Mouse (Mus musculus): ENCODE measurements around the gene Acsm2. TPM values are rescaled to one million over a fixed set of nuclear protein-coding genes. Genes with fewer than 3 reads are reported as not detected.
A peak's percentile ranks its signal among the peaks of the same experiment; 100 is the strongest.

The Acsm2 gene
- not detected in 2 replicates for polyA plus RNA-seq (2012; rRNA removed)

DNA sequence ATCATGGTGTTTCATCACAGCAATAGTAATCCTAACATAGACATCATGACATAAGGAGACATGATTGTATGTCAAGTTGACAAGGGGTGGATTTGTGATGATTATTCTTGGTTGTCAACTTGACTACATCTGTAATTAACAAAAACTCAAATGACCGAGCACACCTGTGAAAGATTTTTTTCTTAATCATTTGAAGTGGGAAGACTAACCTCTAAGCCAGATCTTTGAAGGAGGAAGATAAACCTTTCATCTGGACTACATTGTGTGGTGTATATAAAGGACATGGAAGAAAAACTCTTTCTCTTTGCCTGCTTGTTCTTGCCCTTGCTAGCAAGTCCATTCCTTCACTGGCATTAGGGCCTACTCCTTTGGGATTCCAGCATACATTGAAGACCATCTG lies at the start of gene Acsm2:
Gene Acsm2, plus strand, starts transcription at position 301 of the 400 bp plus-strand sequence.
- WGBS: 85% methylated on average over 1 of the region's 1 CpGs
- Histone ChIP-seq H3K27me3 (ENCODE audit: control insufficient read depth, insufficient read depth, low read length) (no peaks in the 10 kb centered on the region), H3K4me3 (replicated peaks; ENCODE audit: insufficient read depth, low read depth, low read length) (no peak within 1 kb of the TSS), H3K4me1 (ENCODE audit: control insufficient read depth, insufficient read depth, low read length) (no peaks in the 10 kb centered on the region), H3K27ac (ENCODE audit: insufficient read depth, low read length) (no peak within 1 kb of the TSS)
- TF ChIP-seq CTCF (IDR thresholded peaks at IDR 0.05; ENCODE audit: borderline replicate concordance, insufficient read depth, low read depth, low read length) (no peak), POLR2A (IDR thresholded peaks at IDR 0.05; ENCODE audit: borderline replicate concordance, insufficient read depth, low read length) (no peak)
- DNase-seq: no peak

DNA sequence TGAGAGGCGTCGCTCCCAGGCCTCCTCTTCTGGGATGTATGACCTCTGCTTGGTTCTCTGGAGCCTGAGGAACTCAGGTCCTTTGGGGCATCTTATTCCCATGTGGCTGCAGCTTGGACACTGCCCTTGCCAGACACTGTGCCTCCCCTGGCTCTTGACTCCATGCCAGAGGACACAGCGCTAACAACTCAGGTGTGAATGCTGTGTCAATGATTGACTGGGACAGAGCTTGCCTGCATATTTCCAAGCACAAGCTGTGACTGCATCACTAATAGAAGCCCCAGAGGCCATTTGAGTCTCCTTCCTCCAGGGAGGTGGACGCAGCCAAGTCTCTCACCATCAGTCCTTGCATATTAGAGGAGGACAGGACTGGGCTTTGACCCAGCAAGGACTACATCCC lies 43.0 kb upstream of the Acsm2 start:
- WGBS: 65% methylated on average over 4 of the region's 4 CpGs
- Histone ChIP-seq H3K27ac (ENCODE audit: insufficient read depth, low read length) (no peak overlapping the region), H3K4me3 (replicated peaks; ENCODE audit: insufficient read depth, low read depth, low read length) (no peak overlapping the region), H3K27me3 (ENCODE audit: control insufficient read depth, insufficient read depth, low read length) (no peaks in the 10 kb centered on the region), H3K4me1 (ENCODE audit: control insufficient read depth, insufficient read depth, low read length) (no peaks in the 10 kb centered on the region)
- DNase-seq: no peak
- no peak for TF ChIP-seq CTCF (IDR thresholded peaks at IDR 0.05; ENCODE audit: borderline replicate concordance, insufficient read depth, low read depth, low read length)
- TF ChIP-seq POLR2A (IDR thresholded peaks at IDR 0.05; ENCODE audit: borderline replicate concordance, insufficient read depth, low read length): no peak

DNA sequence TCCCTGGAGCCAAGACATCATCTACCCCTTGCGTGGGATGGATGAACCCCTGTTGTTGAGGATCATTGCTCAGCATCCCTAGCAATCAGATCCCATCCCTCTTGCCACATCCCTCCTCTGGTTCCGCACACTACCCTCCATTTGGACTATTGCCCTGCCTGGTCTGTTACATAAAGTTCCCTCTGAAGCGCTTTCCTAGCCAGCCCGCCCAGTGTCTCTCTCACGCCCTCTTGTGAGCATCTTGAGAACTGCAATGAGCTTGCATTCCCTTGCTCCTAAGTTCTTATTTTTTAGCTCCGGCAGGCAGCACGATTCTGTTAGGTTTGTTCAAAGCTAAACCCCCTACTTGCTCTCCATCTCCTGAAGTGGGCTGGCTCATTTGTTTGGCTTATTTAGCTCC lies 41.1 kb upstream of the Acsm2 start:
- H3K27ac ChIP-seq (ENCODE audit: insufficient read depth, low read length): no peak overlapping the region
- no peaks in the 10 kb centered on the region for H3K27me3 ChIP-seq (ENCODE audit: control insufficient read depth, insufficient read depth, low read length)
- 13% methylated on average over 7 of the region's 7 CpGs for WGBS
- H3K4me1 ChIP-seq (ENCODE audit: control insufficient read depth, insufficient read depth, low read length): no peaks in the 10 kb centered on the region
- H3K4me3 ChIP-seq (replicated peaks; ENCODE audit: insufficient read depth, low read depth, low read length): no peak overlapping the region
- TF ChIP-seq CTCF (IDR thresholded peaks at IDR 0.05; ENCODE audit: borderline replicate concordance, insufficient read depth, low read depth, low read length) (peak; percentile 73), POLR2A (IDR thresholded peaks at IDR 0.05; ENCODE audit: borderline replicate concordance, insufficient read depth, low read length) (no peak)
- DNase-seq: peak; percentile 49 to 51

GRCm38 (mm10) chr7:119515492-119516271 lies 38.5 kb upstream of the Acsm2 start:
- H3K27ac ChIP-seq (ENCODE audit: insufficient read depth, low read length): no peak overlapping the region
- H3K4me3 ChIP-seq (replicated peaks; ENCODE audit: insufficient read depth, low read depth, low read length): no peak overlapping the region
- TF ChIP-seq POLR2A (IDR thresholded peaks at IDR 0.05; ENCODE audit: borderline replicate concordance, insufficient read depth, low read length) (no peak), CTCF (IDR thresholded peaks at IDR 0.05; ENCODE audit: borderline replicate concordance, insufficient read depth, low read depth, low read length) (peak; percentile 37; the same call in 1 of the 2 replicates)
- H3K4me1 ChIP-seq (ENCODE audit: control insufficient read depth, insufficient read depth, low read length): no peaks in the 10 kb centered on the region
- 62% methylated on average over 10 of the region's 10 CpGs for WGBS
- DNase-seq: peak; percentile 30 to 57
- H3K27me3 ChIP-seq (ENCODE audit: control insufficient read depth, insufficient read depth, low read length): no peaks in the 10 kb centered on the region

GRCm38 (mm10) chr7:119516272-119516558 lies 37.9 kb upstream of the Acsm2 start:
- 77% methylated on average over 7 of the region's 7 CpGs for WGBS
- H3K27ac ChIP-seq (ENCODE audit: insufficient read depth, low read length): no peak overlapping the region
- TF ChIP-seq POLR2A (IDR thresholded peaks at IDR 0.05; ENCODE audit: borderline replicate concordance, insufficient read depth, low read length) (no peak), CTCF (IDR thresholded peaks at IDR 0.05; ENCODE audit: borderline replicate concordance, insufficient read depth, low read depth, low read length) (no peak)
- no peak overlapping the region for H3K4me3 ChIP-seq (replicated peaks; ENCODE audit: insufficient read depth, low read depth, low read length)
- no peaks in the 10 kb centered on the region for H3K4me1 ChIP-seq (ENCODE audit: control insufficient read depth, insufficient read depth, low read length)
- H3K27me3 ChIP-seq (ENCODE audit: control insufficient read depth, insufficient read depth, low read length): no peaks in the 10 kb centered on the region
- no peak for DNase-seq

GRCm38 (mm10) chr7:119519163-119519562 lies 35.0 kb upstream of the Acsm2 start, which contains the start of gene Acsm5:
TSS of gene Acsm5 (plus strand) at chr7:119519463.
- Histone ChIP-seq H3K27me3 (ENCODE audit: control insufficient read depth, insufficient read depth, low read length) (no peaks in the 10 kb centered on the region), H3K4me1 (ENCODE audit: control insufficient read depth, insufficient read depth, low read length) (no peaks in the 10 kb centered on the region), H3K27ac (ENCODE audit: insufficient read depth, low read length) (no peak within 1 kb of the TSS), H3K4me3 (replicated peaks; ENCODE audit: insufficient read depth, low read depth, low read length) (no peak within 1 kb of the TSS)
- 73% methylated on average over 5 of the region's 5 CpGs for WGBS
- no peak for DNase-seq
- TF ChIP-seq POLR2A (IDR thresholded peaks at IDR 0.05; ENCODE audit: borderline replicate concordance, insufficient read depth, low read length) (no peak), CTCF (IDR thresholded peaks at IDR 0.05; ENCODE audit: borderline replicate concordance, insufficient read depth, low read depth, low read length) (no peak)

- Histone ChIP-seq H3K4me3 (replicated peaks; ENCODE audit: insufficient read depth, low read depth, low read length) (no peak overlapping the region), H3K4me1 (ENCODE audit: control insufficient read depth, insufficient read depth, low read length) (no peaks in the 10 kb centered on the region), H3K27me3 (ENCODE audit: control insufficient read depth, insufficient read depth, low read length) (no peaks in the 10 kb centered on the region), H3K27ac (ENCODE audit: insufficient read depth, low read length) (no peak overlapping the region)
- 45% methylated on average over 5 of the region's 5 CpGs for WGBS
- peak; percentile 43 to 68 for DNase-seq
- TF ChIP-seq POLR2A (IDR thresholded peaks at IDR 0.05; ENCODE audit: borderline replicate concordance, insufficient read depth, low read length): no peak
- TF ChIP-seq CTCF (IDR thresholded peaks at IDR 0.05; ENCODE audit: borderline replicate concordance, insufficient read depth, low read depth, low read length): peak; percentile 81
These were observed 34.5 kb upstream of the Acsm2 start for GRCm38 (mm10) chr7:119519654-119520053.

DNA sequence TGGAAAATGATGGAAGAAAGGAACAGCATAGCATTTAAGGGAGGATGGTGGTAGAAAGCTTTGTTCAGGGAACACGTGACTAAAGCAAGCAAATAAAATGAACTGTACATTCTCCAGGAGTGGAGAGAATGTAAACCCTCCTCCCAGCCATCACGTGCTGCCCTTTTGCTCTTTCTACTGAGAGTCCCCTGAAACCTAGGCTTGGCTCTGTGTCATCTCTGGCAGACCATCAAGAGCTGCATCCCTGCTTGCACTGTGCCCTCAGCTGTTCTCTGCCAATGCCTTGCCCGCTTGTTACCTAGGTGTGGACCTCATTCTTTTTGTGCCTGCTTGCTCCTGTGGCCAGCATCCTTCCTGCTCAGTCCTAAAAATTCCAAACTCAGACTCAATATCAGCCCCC lies 32.3 kb upstream of the Acsm2 start:
- H3K4me3 ChIP-seq (replicated peaks; ENCODE audit: insufficient read depth, low read depth, low read length): no peak overlapping the region
- H3K27ac ChIP-seq (ENCODE audit: insufficient read depth, low read length): no peak overlapping the region
- 45% methylated on average over 3 of the region's 3 CpGs for WGBS
- no peaks in the 10 kb centered on the region for H3K4me1 ChIP-seq (ENCODE audit: control insufficient read depth, insufficient read depth, low read length)
- no peaks in the 10 kb centered on the region for H3K27me3 ChIP-seq (ENCODE audit: control insufficient read depth, insufficient read depth, low read length)
- DNase-seq: no peak
- TF ChIP-seq POLR2A (IDR thresholded peaks at IDR 0.05; ENCODE audit: borderline replicate concordance, insufficient read depth, low read length) (no peak), CTCF (IDR thresholded peaks at IDR 0.05; ENCODE audit: borderline replicate concordance, insufficient read depth, low read depth, low read length) (no peak)

All from cerebellum, adult 2 months (tissue).